7 mouse cellular contexts compared by ENCODE assay signal in genomic region chr11:104289199-104290031, GRCm38 (mm10). TPM values are rescaled to one million over a fixed set of nuclear protein-coding genes. Genes with fewer than 3 reads are reported as not detected.
DNase-seq lines count a peak whose midpoint lies in the region; TF ChIP-seq lines count a peak whose summit lies in the region.

No protein-coding gene starts in this region.

- intact Hi-C loops in left cerebral cortex, adult 2 months (cut with DNase I), result loop anchor here (1.0 to 2.0 kb wide), 2 partner anchors 35 to 58 kb away; partner anchors contain the start of gene Mapt

- peak; percentile 100 for DNase-seq in ZHBTc4 (ENCODE audit: low read depth, low spot score)
- peak; percentile 80 to 85 for DNase-seq in cerebellum, postnatal 36 days
- peak; percentile 45 to 55 for DNase-seq in frontal cortex, postnatal 25 days (ENCODE audit: low spot score in 2 of 2)
- DNase-seq in induced T-regulatory cell, adult 2 months (ENCODE audit: low read depth), result peak; percentile 76
- peak; percentile 67 to 74 for DNase-seq in left cerebral cortex, adult 2 months (ENCODE audit: extremely low spot score in 1 of 2, low spot score in 2 of 2)
- DNase-seq in right cerebral cortex, postnatal 14 days, result peak; percentile 74

- peak; percentile 70 for TF ChIP-seq CTCF in left cerebral cortex, adult 2 months (IDR thresholded peaks at IDR 0.05)

- peaks cover 24% of the 10 kb centered on the region for H3K9me3 ChIP-seq in megakaryocyte, embryonic 14.5 days

- peaks cover 39% of the 10 kb centered on the region for H3K4me1 ChIP-seq in megakaryocyte, embryonic 14.5 days

- no peaks in the 10 kb centered on the region for H3K36me3 ChIP-seq in megakaryocyte, embryonic 14.5 days (replicated peaks; ENCODE audit: low read length)

- H3K27ac ChIP-seq in left cerebral cortex, adult 2 months, result peak overlapping the region; percentile 90

- peaks cover 42% of the 10 kb centered on the region for H3K27me3 ChIP-seq in megakaryocyte, embryonic 14.5 days (replicated peaks)

- no peak overlapping the region for H3K4me3 ChIP-seq in left cerebral cortex, adult 2 months
- H3K4me3 ChIP-seq in megakaryocyte, embryonic 14.5 days (replicated peaks), result peak overlapping the region; percentile 72

RNA-seq across cellular contexts. Expression of gene Mapt, which starts 58.2 kb away (rescaled TPM):
- total RNA-seq in left cerebral cortex, adult 2 months (2021), result 100 to 1,000 TPM; 353 to 364 TPM
- 0.76 TPM in 1 of 2 replicates, not detected in the other for polyA plus RNA-seq in megakaryocyte, embryonic 14.5 days (2012; ENCODE audit: insufficient read depth, low replicate concordance)

Comparison
In these comparisons a context has a peak if more than half of its experiments do, and no peak if none do; other contexts are left out.
1. DNase-seq: peak in every context shown above with its lines; median percentile 100 in ZHBTc4; 82 in cerebellum, postnatal 36 days; 76 in induced T-regulatory cell, adult 2 months; 74 in right cerebral cortex, postnatal 14 days; 70 in left cerebral cortex, adult 2 months; 50 in frontal cortex, postnatal 25 days.